Mouse (Mus musculus) monocyte, adult 59 days (primary cell): ENCODE data around the gene Vmn2r13. TPM values are rescaled to one million over a fixed set of nuclear protein-coding genes. Genes with fewer than 3 reads are reported as not detected.

ENCODE experiments used
- total RNA-seq, 2 experiments: library from RNA; stranded (reverse); gene quantifications; one replicate each; pipeline ENCODE4 v1.2.4; 2023

Vmn2r13 gene
- not detected for total RNA-seq

DNA sequence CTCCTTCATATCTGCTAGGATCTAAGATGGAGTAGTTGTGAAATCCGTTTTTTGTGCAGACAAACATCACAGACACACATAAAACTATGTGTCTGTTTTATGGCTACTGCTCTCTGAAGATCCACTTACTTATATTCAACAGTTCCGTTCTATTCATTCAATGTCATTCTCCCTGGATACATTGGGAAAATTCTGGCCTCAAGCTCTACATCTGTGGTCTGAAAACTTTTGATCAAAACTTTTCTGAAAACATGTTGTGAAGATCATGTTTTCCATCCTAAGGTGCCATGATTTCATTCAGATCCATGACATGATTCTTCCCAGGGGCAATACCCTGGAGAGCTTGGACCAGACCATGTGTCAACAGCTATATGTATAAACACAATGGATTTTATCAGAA, at the start of gene Vmn2r13:
TSS of gene Vmn2r13 (minus strand) at position 101 of the 400 bp plus-strand sequence.

GRCm38 (mm10) chr5:109224608-109225007, 32.6 kb upstream of the Vmn2r13 start, which contains the start of gene Vmn2r14:
Gene Vmn2r14, minus strand, starts transcription at chr5:109224708.

Other genes with a start within 250 kb of the Vmn2r13 start
- gene Vmn2r10, start 185.7 kb downstream of the Vmn2r13 start, total RNA-seq, result not detected
- not detected for gene Vmn2r11, start 132.6 kb downstream of the Vmn2r13 start, total RNA-seq
- not detected for gene Vmn2r12, start 94.2 kb downstream of the Vmn2r13 start, total RNA-seq
- gene Vmn2r14, start 32.5 kb upstream of the Vmn2r13 start, total RNA-seq, result not detected
- gene Vmn2r15, start 105.4 kb upstream of the Vmn2r13 start, total RNA-seq, result not detected
- not detected for gene Vmn2r16, start 138.0 kb upstream of the Vmn2r13 start, total RNA-seq
- gene Vmn2r17, start 227.5 kb upstream of the Vmn2r13 start, total RNA-seq, result not detected